Mouse (Mus musculus) kidney, embryonic 14.5 days (tissue): Measurements from ENCODE around the gene Gm12830. TPM values are rescaled to one million over a fixed set of nuclear protein-coding genes. Genes with fewer than 3 reads are reported as not detected.
A peak's percentile ranks its signal among the peaks of the same experiment; 100 is the strongest.

Source experiments
- ATAC-seq: fragments of 200-750 bp; cut with Nextera tagmentation; 2 replicates; pipeline ENCODE4 v1.8.0; 2017; ENCODE audit warnings: moderate number of reproducible peaks, mild to moderate bottlenecking, moderate TSS enrichment, moderate library complexity; ENCODE audit not compliant: low FRiP score, low TSS enrichment
- H3K27ac ChIP-seq: fragments of 300-500 bp; sonication (generic); 2 replicates; pipeline ENCODE4 v1.5.1; 2014; ENCODE audit warnings: low read depth, mild to moderate bottlenecking, low read length, moderate library complexity, mixed read lengths
- H3K27me3 ChIP-seq: fragments of 300-500 bp; sonication (generic); 2 replicates; pipeline ENCODE4 v1.6.1; 2014; ENCODE audit warnings: mild to moderate bottlenecking, low read length; ENCODE audit not compliant: control insufficient read depth, insufficient read depth
- H3K36me3 ChIP-seq: fragments of 300-500 bp; sonication (generic); 2 replicates; pipeline ENCODE4 v1.6.1; 2014; ENCODE audit warnings: low read length, mixed read lengths; ENCODE audit not compliant: control insufficient read depth, insufficient read depth
- H3K4me1 ChIP-seq: fragments of 300-500 bp; sonication (generic); 2 replicates; pipeline ENCODE4 v1.6.1; 2014; ENCODE audit warnings: low read length, mixed read lengths; ENCODE audit not compliant: control insufficient read depth, insufficient read depth
- H3K4me2 ChIP-seq: fragments of 300-500 bp; sonication (generic); replicated peaks from 2 replicates; pipeline ENCODE4 v1.6.1; 2014; ENCODE audit warnings: low read depth, mild to moderate bottlenecking, low read length
- H3K4me3 ChIP-seq: fragments of 300-500 bp; sonication (generic); 2 replicates; pipeline ENCODE4 v1.5.1; 2014; ENCODE audit warnings: mild to moderate bottlenecking, low read length
- H3K9ac ChIP-seq: fragments of 300-500 bp; sonication (generic); 2 replicates; pipeline ENCODE4 v1.6.1; 2014; ENCODE audit warnings: low read depth, mild to moderate bottlenecking, low read length, moderate library complexity
- H3K9me3 ChIP-seq: fragments of 300-500 bp; sonication (generic); 2 replicates; pipeline ENCODE4 v1.6.1; 2016; ENCODE audit warnings: low read length; ENCODE audit not compliant: control insufficient read depth
- WGBS: fragments of 180-500 bp; shearing (Covaris S2); extraction: QIAGEN DNeasy Blood & Tissue Kit; methylation state at CpG from one replicate; pipeline ENCODE4 v1.1.7; 2014; 5-methylcytosine and 5-hydroxymethylcytosine counted together
- polyA plus RNA-seq: library from polyadenylated mRNA; unstranded; fragments of >200 nt; fragmentation: Nextera tagmentation; extraction: Ambion mirVana; gene quantifications from 2 replicates; pipeline ENCODE4 v1.2.1, GENCODE M21; 2014

The Gm12830 gene
- polyA plus RNA-seq, 1 experiment from 2014 or later = 0.15 TPM

DNA sequence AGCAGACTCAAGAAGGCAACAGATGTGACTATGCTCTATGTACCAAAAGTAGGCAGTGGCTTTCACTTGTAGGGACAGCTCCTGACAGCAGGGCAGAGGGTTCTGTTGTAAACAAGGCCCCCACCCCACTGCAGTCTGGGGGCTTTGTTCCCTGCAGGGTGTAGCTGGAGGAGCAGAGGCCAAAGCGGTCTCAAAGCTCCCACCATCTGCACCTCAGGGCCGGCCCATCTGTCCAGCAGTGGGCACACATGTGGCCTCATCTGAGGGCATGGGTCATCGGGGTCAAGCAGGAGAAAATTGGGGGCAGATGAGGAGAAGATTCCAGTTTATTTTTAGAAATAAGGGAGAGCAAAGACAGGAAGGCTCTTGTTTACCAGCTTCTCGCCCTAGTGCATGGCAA, 32.7 kb upstream of the Gm12830 start:
- Histone ChIP-seq H3K4me2 (no peak overlapping the region), H3K36me3 (no peaks in the 10 kb centered on the region), H3K4me3 (no peak overlapping the region), H3K9me3 (no peaks in the 10 kb centered on the region), H3K9ac (no peak overlapping the region), H3K27ac (no peak overlapping the region), H3K4me1 (0 out of 2 replicates have a peak, but pooled peaks cover 4% of the 10 kb centered on the region), H3K27me3 (0 out of 2 replicates have a peak, but pooled peaks cover 4% of the 10 kb centered on the region)
- WGBS = 56% methylated on average over 4 of the region's 4 CpGs
- ATAC-seq = no peak

DNA sequence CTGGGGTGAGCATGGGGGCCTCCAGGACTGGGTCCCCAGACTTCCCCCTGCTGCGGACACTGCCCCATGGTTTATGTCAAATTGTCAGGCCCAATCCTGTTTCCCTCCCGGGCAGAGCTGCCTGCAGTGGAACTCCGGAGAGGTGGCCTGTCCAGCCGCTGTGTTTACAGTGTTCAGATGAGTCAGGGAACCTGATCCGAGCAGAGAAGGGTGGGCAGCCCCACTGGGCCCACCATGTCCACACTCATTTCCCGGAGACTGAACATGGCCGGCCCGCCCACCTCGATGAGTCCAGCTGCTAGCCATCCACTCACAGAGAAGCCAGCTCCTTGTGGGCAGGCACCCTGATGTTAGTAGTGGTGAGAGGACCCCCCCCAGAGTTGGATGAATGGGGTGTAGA, 29.9 kb upstream of the Gm12830 start:
- ATAC-seq = peak; percentile 79
- 0 out of 2 replicates have a peak, but pooled peaks cover 4% of the 10 kb centered on the region for H3K27me3 ChIP-seq
- H3K9ac ChIP-seq = no peak overlapping the region

DNA sequence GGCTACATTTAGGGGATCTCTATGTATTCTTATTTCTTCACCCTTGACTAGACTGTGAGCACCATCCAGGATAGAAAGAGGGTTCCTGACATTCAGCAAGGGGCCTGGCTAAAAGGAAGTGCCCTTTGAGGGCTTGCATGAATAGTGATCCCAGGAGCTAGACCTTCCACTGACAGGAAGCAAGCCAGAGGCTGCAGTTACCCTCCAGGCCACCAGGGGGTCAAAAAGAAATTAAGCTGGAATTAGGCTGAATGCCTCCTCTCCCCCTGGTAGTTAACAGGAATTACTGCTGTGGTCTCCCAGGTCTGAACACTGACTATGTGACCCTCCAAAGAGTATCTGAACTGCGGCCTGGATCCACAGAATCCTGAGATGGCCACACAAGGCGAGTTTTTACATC, 27.7 kb upstream of the Gm12830 start:
- ATAC-seq = no peak
- Histone ChIP-seq H3K4me1 (peaks cover 8% of the 10 kb centered on the region; the same call in 1 of the 2 replicates), H3K4me2 (no peak overlapping the region), H3K36me3 (no peaks in the 10 kb centered on the region), H3K4me3 (no peak overlapping the region), H3K9me3 (no peaks in the 10 kb centered on the region), H3K27ac (no peak overlapping the region), H3K9ac (no peak overlapping the region), H3K27me3 (no peaks in the 10 kb centered on the region)
- 88% methylated on average over 2 of the region's 2 CpGs for WGBS

More for the DNA sequence above, 29.9 kb upstream of the Gm12830 start:
- no peaks in the 10 kb centered on the region for H3K36me3 ChIP-seq
- H3K4me3 ChIP-seq = no peak overlapping the region
- no peak overlapping the region for H3K4me2 ChIP-seq
- no peak overlapping the region for H3K27ac ChIP-seq
- H3K4me1 ChIP-seq = 0 out of 2 replicates have a peak, but pooled peaks cover 3% of the 10 kb centered on the region
- no peaks in the 10 kb centered on the region for H3K9me3 ChIP-seq
- 37% methylated on average over 9 of the region's 9 CpGs for WGBS

DNA sequence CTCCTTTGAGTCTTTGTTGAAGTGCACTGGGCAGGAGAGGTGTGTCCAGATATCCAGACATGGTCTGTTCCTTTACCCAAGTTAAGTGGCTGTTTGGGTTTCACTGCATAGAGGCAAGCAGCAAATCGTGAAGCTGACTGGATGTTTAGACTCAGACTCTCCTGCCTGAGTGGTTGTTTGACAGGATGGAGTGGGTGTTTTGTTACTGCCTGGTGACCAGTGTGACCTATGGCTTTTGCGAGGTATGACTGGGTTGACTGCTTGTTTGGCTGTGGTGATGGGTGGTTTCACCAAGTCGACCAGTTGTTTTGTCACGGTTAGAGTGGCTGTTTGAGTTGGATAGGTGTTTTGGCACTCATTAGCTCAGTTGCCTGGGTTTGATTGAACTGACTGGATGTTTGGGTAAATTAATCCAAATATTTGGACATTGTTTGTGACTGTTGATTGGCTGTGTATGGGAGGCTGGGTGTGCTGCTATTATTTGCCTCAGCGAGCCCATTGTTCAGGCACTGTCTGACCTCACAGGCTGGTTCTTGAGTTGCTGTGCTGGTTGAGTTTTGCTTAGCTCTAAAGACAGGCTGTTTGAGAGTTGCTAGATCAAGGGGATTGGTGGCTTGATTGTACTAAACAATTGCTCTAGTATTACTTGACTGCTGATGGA, 24.1 kb upstream of the Gm12830 start:
- ATAC-seq = no peak
- H3K27ac ChIP-seq = no peak overlapping the region
- H3K36me3 ChIP-seq = no peaks in the 10 kb centered on the region
- H3K4me3 ChIP-seq = no peak overlapping the region
- 45% methylated on average over 5 of the region's 5 CpGs for WGBS
- H3K27me3 ChIP-seq = no peaks in the 10 kb centered on the region
- peaks cover 8% of the 10 kb centered on the region; the same call in 1 of the 2 replicates for H3K4me1 ChIP-seq
- H3K9me3 ChIP-seq = no peaks in the 10 kb centered on the region
- no peak overlapping the region for H3K9ac ChIP-seq
- H3K4me2 ChIP-seq = no peak overlapping the region

DNA sequence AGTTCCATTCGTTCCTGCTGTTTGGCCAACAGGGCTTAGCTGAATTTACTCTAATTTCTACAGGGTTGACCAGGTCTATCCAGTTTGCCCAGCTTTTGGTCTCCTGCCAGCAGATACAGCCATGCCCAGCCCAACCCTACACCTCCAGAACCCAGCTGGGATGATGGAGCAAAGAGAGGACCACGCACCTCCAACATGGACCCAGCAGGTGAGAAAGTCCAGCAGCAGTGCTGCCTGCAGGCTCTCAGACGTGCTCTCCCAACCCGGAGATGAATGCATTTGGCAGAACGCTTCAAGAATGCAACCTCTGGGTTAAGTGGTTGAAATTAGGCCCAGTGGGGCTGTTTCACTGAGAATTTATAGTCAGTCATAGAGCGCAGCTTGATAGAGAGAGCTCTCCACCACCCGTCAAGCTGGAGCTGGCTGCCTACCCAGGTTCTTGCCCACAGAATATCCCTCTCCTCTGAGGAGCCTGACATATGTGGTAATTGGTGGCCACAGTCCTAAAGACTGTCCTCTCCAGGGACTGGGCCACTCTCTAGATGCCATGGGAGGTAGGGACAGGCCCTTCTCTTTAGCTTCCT, 23.4 kb upstream of the Gm12830 start:
- ATAC-seq = no peak
- H3K27ac ChIP-seq = no peak overlapping the region
- 59% methylated on average over 7 of the region's 7 CpGs for WGBS

DNA sequence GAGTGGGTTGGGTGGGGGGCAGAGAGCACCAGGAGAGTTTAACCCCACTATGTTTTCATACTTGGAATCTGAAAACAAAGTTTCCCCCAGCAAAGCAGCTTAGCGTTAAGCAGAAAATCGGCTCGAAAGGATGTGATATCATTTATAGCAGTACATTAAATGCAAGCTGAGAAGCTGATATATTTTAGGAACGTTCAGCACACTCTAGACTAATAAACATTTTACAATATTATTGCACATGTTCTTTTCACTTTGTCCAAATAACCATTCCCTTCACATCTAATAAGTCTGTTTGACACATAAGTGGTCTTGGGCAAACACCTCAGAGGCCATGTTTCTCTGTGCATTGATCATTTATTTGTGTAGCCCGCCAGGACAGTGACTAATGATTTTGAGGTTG, 17.4 kb upstream of the Gm12830 start:
- Histone ChIP-seq H3K36me3 (no peaks in the 10 kb centered on the region), H3K4me2 (no peak overlapping the region), H3K27ac (no peak overlapping the region), H3K27me3 (no peaks in the 10 kb centered on the region), H3K4me1 (peaks cover 9% of the 10 kb centered on the region; the same call in 1 of the 2 replicates), H3K9me3 (no peaks in the 10 kb centered on the region), H3K4me3 (no peak overlapping the region), H3K9ac (no peak overlapping the region)
- ATAC-seq = no peak
- 51% methylated on average over 5 of the region's 5 CpGs for WGBS

More for the DNA sequence above, 23.4 kb upstream of the Gm12830 start:
- Histone ChIP-seq H3K4me1 (peaks cover 8% of the 10 kb centered on the region; the same call in 1 of the 2 replicates), H3K4me2 (no peak overlapping the region), H3K4me3 (no peak overlapping the region), H3K9ac (no peak overlapping the region), H3K9me3 (no peaks in the 10 kb centered on the region), H3K27me3 (no peaks in the 10 kb centered on the region), H3K36me3 (no peaks in the 10 kb centered on the region)

DNA sequence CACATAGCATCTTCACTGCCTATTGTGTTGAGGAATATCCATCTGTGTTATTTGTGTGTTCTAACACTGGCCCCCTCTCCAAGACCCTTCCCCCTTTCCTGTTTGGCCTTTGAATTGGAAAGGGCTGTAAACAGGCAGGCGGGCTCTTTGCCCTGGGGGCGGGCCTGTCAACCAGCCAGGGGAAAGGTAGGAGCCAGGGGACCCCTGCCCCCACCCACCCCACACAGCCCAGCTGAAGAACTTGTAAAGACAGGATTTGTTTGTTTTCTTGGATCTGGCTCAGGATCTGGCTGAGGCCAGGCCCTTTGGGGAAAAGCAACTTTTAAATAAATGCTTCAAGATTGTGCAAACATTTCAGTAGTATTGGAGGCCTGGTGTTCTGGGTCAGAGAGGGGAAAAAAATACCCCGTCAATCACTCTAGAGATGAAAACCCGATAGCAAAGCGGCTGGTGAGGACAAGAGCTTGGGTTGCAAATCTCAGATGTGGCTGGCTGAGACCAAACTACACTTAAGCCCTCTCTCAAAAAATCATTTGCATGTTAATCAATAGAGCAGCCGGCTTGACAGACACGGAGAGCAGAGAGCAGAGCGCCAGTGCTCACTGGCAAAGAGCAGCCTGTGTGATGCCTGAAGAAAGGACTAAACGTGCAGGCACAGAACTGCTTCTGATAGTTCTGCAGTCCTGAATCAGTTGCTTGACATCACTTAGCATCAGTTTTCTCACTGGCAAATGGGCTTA, 2.4 kb upstream of the Gm12830 start:
- Histone ChIP-seq H3K27me3 (peaks cover 7% of the 10 kb centered on the region; the same call in 1 of the 2 replicates), H3K9me3 (no peaks in the 10 kb centered on the region), H3K4me3 (no peak overlapping the region), H3K4me2 (no peak overlapping the region), H3K4me1 (peaks cover 27% of the 10 kb centered on the region), H3K9ac (no peak overlapping the region), H3K27ac (no peak overlapping the region), H3K36me3 (no peaks in the 10 kb centered on the region)
- no peak for ATAC-seq
- 23% methylated on average over 9 of the region's 9 CpGs for WGBS

DNA sequence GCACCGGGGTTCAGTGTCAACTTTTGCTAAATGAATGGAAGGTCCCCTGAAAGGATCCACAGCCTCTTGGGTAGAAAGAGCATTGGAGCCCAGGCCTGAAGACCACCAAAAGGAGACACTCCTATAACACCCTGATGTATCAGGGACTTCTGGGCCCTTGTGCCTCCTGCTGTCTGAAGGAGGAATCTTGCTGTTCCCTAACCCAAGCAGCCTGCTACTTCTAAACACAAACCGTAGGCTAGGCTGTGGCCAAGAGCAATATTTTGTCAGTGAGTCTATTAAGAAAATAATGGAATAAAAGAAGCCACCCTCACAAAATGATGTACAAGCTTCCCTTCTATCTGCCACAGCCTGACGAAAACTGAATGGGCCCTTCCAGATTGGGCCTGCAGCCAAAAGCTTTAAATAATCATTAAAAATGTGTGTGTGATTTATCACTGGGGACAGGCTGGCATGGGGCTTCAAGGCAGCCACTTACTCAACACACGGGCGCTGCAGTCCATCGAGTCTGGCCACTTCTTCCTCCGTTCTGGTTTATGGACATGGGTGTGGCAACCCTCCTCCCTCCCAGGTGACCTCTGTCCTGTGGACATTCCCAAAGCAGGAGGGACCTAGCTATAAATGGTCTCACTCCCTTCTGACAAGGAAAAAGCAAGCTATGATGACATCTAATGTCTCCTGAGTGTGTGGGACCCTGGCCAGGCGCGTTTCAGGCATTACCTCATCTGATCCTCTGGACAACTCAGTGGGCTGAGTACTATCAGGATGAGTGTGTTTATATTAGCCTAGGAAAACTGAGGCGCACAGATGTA, 13.5 kb downstream of the Gm12830 start:
- H3K36me3 ChIP-seq = no peaks in the 10 kb centered on the region
- no peak overlapping the region for H3K4me2 ChIP-seq
- H3K27ac ChIP-seq = no peak overlapping the region
- peak; percentile 53; the same call in 1 of the 2 replicates for ATAC-seq
- H3K9me3 ChIP-seq = no peaks in the 10 kb centered on the region
- no peak overlapping the region for H3K9ac ChIP-seq
- H3K4me1 ChIP-seq = peaks cover 3% of the 10 kb centered on the region
- H3K27me3 ChIP-seq = no peaks in the 10 kb centered on the region; the same call in 1 of the 2 replicates
- H3K4me3 ChIP-seq = no peak overlapping the region
- WGBS = 33% methylated on average over 10 of the region's 10 CpGs
